11 mouse cellular contexts compared by ENCODE assay signal in the genomic region with DNA sequence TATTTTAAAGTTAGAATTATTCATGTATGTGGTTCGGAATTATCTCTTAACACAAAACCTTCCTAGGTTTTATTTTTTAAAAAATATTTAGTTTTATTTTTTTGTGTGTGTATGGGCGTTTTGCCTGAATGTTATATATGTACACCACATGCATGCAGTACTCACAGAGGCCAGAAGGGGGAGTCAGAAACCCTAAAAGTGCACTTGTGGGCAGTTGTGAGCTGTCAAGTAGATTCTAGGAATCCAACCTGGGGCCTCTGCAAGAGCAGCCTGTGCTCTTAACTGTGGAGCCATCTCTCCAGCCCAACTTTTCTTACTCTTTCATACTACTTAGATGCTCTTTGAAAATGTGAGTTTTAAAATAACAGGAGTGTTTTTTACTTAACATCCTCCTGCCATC. TPM values are rescaled to one million over a fixed set of nuclear protein-coding genes. Genes with fewer than 3 reads are reported as not detected.
A peak's percentile ranks its signal among the peaks of the same experiment; 100 is the strongest.
DNase-seq lines count a peak whose midpoint lies in the region; ATAC-seq and TF ChIP-seq lines count a peak whose summit lies in the region.
"Had no signal": no experiment of that assay in that cellular context is flagged by ENCODE, and none has a peak within 500 bp of the region (broad histone marks: within the 10 kb centered on the region; RNA-seq: fewer than 3 reads in every experiment).

No protein-coding gene starts in this region.

- H3K27ac ChIP-seq in left cerebral cortex, adult 2 months = no peak overlapping the region
- no peak overlapping the region for H3K27ac ChIP-seq in bone marrow macrophage, adult 2 months (ENCODE audit: insufficient read depth, low read depth, low read length)
- H3K27ac ChIP-seq: limb, embryonic 12.5 days had no signal

- ATAC-seq in CD4-positive, CD25-positive, alpha-beta regulatory T cell, adult 4 months = no peak

- no peak for TF ChIP-seq POLR2A in bone marrow macrophage, adult 2 months (IDR thresholded peaks at IDR 0.05; ENCODE audit: borderline replicate concordance, low read depth, low read length)

- peaks cover 65% of the 10 kb centered on the region for H3K4me1 ChIP-seq in bone marrow macrophage, adult 2 months (ENCODE audit: control insufficient read depth, insufficient read depth, low read length)

- TF ChIP-seq CTCF in left cerebral cortex, adult 2 months (IDR thresholded peaks at IDR 0.05) = peak; percentile 40
- TF ChIP-seq CTCF in bone marrow macrophage, adult 2 months (IDR thresholded peaks at IDR 0.05; ENCODE audit: low read depth, low read length) = peak; percentile 51

- H3K4me3 ChIP-seq in left cerebral cortex, adult 2 months = no peak overlapping the region
- no peak overlapping the region for H3K4me3 ChIP-seq in bone marrow macrophage, adult 2 months (ENCODE audit: insufficient read depth, low read length)
- H3K4me3 ChIP-seq: limb, embryonic 12.5 days had no signal

- peak; percentile 68 for DNase-seq in CD4-positive, CD25-positive, alpha-beta regulatory T cell, adult 2 months (ENCODE audit: low read depth, low spot score)
- DNase-seq in left cerebral cortex, adult 2 months (ENCODE audit: extremely low spot score in 1 of 2, low spot score in 2 of 2) = no peak
- DNase-seq in left cerebral cortex, postnatal 36 days (ENCODE audit: low spot score in 2 of 2) = no peak
- DNase-seq in A20 (ENCODE audit: low read depth, low spot score) = peak; percentile 54
- DNase-seq in right cerebral cortex, adult 18-20 months = no peak
- no peak for DNase-seq in cerebellum, postnatal 25 days
- DNase-seq: cerebellum, adult 11-12 months; heart, adult 18-20 months had no signal

- intact Hi-C loops in left cerebral cortex, adult 2 months (cut with DNase I) = no loop called here
- intact Hi-C loops in left cerebral cortex, postnatal 36 days (cut with DNase I) = no loop called here

RNA-seq across cellular contexts. Expression of a gene that starts 57.4 kb away (rescaled TPM):
- 10 to 100 TPM; 54.2 to 66.6 TPM for polyA plus RNA-seq in CD4-positive, CD25-positive, alpha-beta regulatory T cell, adult 4 months (2017; shearing (Covaris generic))
- 1 to 10 TPM; 7.4 to 7.9 TPM for total RNA-seq in left cerebral cortex, adult 2 months (2021)
- total RNA-seq in left cerebral cortex, postnatal 36 days (2021) = 1 to 10 TPM; 7.7 to 8.2 TPM
- 114 and 143 TPM in 2 replicates for polyA plus RNA-seq in bone marrow macrophage, adult 2 months (2012; ENCODE audit: insufficient read depth, insufficient read length, missing spikeins)

Comparison
In these comparisons a context has a peak if more than half of its experiments do, and no peak if none do; other contexts are left out.
1. DNase-seq: peak in CD4-positive, CD25-positive, alpha-beta regulatory T cell, adult 2 months (single experiment) and A20 (single experiment); none in left cerebral cortex, adult 2 months (0 of 2), left cerebral cortex, postnatal 36 days (0 of 2), right cerebral cortex, adult 18-20 months (single experiment) and cerebellum, postnatal 25 days (0 of 2).